Comparison of ENCODE assay signal across 7 mouse cellular contexts in genomic region chr11:76450202-76450561, GRCm38 (mm10). TPM values are rescaled to one million over a fixed set of nuclear protein-coding genes. Genes with fewer than 3 reads are reported as not detected.
DNase-seq lines count a peak whose midpoint lies in the region; ATAC-seq and TF ChIP-seq lines count a peak whose summit lies in the region.

No protein-coding gene starts in this region.

- DNase-seq in lung, embryonic 14.5 days: no peak
- no peak for DNase-seq in lung, adult 2 months
- DNase-seq in limb, embryonic 11.5 days (ENCODE audit: low spot score): no peak
- DNase-seq in retina, postnatal 1 day: peak; percentile 59
- DNase-seq in kidney, adult 11 months: no peak

- H3K9me3 ChIP-seq in lung, embryonic 14.5 days (ENCODE audit: low read depth, low read length): no peaks in the 10 kb centered on the region
- H3K9me3 ChIP-seq in forebrain, embryonic 13.5 days (replicated peaks): no peaks in the 10 kb centered on the region
- no peaks in the 10 kb centered on the region for H3K9me3 ChIP-seq in limb, embryonic 11.5 days (ENCODE audit: control insufficient read depth, low read length)

- H3K27ac ChIP-seq in lung, embryonic 14.5 days (ENCODE audit: low read depth): peak overlapping the region; percentile 50; the same call in 1 of the 2 replicates
- H3K27ac ChIP-seq in forebrain, embryonic 13.5 days: peak overlapping the region; percentile 96
- peak overlapping the region; percentile 83 for H3K27ac ChIP-seq in limb, embryonic 11.5 days (replicated peaks; ENCODE audit: low read depth, low read length)

- peaks cover 52% of the 10 kb centered on the region for H3K36me3 ChIP-seq in lung, embryonic 14.5 days (ENCODE audit: insufficient read depth)
- peaks cover 58% of the 10 kb centered on the region for H3K36me3 ChIP-seq in forebrain, embryonic 13.5 days (ENCODE audit: poor library complexity, severe bottlenecking)
- peaks cover 8% of the 10 kb centered on the region for H3K36me3 ChIP-seq in limb, embryonic 11.5 days (ENCODE audit: control insufficient read depth, insufficient read depth, low read length)

- H3K4me3 ChIP-seq in lung, embryonic 14.5 days (ENCODE audit: low read depth, low read length): no peak overlapping the region
- no peak overlapping the region for H3K4me3 ChIP-seq in lung, adult 2 months (replicated peaks; ENCODE audit: extremely low read depth, low read depth, low read length)
- no peak overlapping the region for H3K4me3 ChIP-seq in forebrain, embryonic 13.5 days
- H3K4me3 ChIP-seq in limb, embryonic 11.5 days (ENCODE audit: low read depth, low read length): no peak overlapping the region

- TF ChIP-seq POLR2A in lung, adult 2 months (IDR thresholded peaks at IDR 0.05; ENCODE audit: borderline replicate concordance, extremely low read depth, low read depth, low read length): no peak

- no peak for TF ChIP-seq CTCF in lung, embryonic 14.5 days (IDR thresholded peaks at IDR 0.05; ENCODE audit: low read depth)
- no peak for TF ChIP-seq CTCF in lung, adult 2 months (IDR thresholded peaks at IDR 0.05; ENCODE audit: insufficient read depth, low read length)

- H3K27me3 ChIP-seq in lung, embryonic 14.5 days (ENCODE audit: insufficient read depth, low read length): no peaks in the 10 kb centered on the region
- H3K27me3 ChIP-seq in forebrain, embryonic 13.5 days: no peaks in the 10 kb centered on the region
- no peaks in the 10 kb centered on the region for H3K27me3 ChIP-seq in limb, embryonic 11.5 days (ENCODE audit: control insufficient read depth, insufficient read depth, low read length)

- ATAC-seq in lung, embryonic 14.5 days (ENCODE audit: insufficient read depth): no peak
- ATAC-seq in forebrain, embryonic 13.5 days: peak; percentile 84
- ATAC-seq in limb, embryonic 11.5 days (ENCODE audit: insufficient number of reproducible peaks, low FRiP score, low TSS enrichment, low read depth): no peak
- no peak for ATAC-seq in megakaryocyte-erythroid progenitor cell, adult 5-6 weeks (replicated peaks; ENCODE audit: low FRiP score, low TSS enrichment, poor library complexity, severe bottlenecking)

- no peak overlapping the region for H3K9ac ChIP-seq in lung, embryonic 14.5 days
- H3K9ac ChIP-seq in forebrain, embryonic 13.5 days: peak overlapping the region; percentile 57
- no peak overlapping the region for H3K9ac ChIP-seq in limb, embryonic 11.5 days (ENCODE audit: low read length)

- no peak overlapping the region for H3K4me2 ChIP-seq in lung, embryonic 14.5 days
- peak overlapping the region; percentile 27 for H3K4me2 ChIP-seq in forebrain, embryonic 13.5 days
- H3K4me2 ChIP-seq in limb, embryonic 11.5 days (ENCODE audit: low read depth, severe bottlenecking): no peak overlapping the region

- 37% methylated on average over 3 of the region's 3 CpGs for WGBS in lung, embryonic 14.5 days
- WGBS in lung, adult 2 months: 63% methylated on average over 3 of the region's 3 CpGs
- 5% methylated on average over 3 of the region's 3 CpGs for WGBS in forebrain, embryonic 13.5 days
- WGBS in limb, embryonic 11.5 days: 36% methylated on average over 3 of the region's 3 CpGs

- no peaks in the 10 kb centered on the region for H3K4me1 ChIP-seq in lung, embryonic 14.5 days (ENCODE audit: insufficient read depth)
- H3K4me1 ChIP-seq in lung, adult 2 months (ENCODE audit: control insufficient read depth, insufficient read depth, low read length): no peaks in the 10 kb centered on the region
- H3K4me1 ChIP-seq in forebrain, embryonic 13.5 days: peaks cover 56% of the 10 kb centered on the region
- H3K4me1 ChIP-seq in limb, embryonic 11.5 days (ENCODE audit: control insufficient read depth, insufficient read depth, low read length): peaks cover 51% of the 10 kb centered on the region

RNA-seq across cellular contexts. Expression of gene Timm22, which starts 43.4 kb away (rescaled TPM):
- polyA plus RNA-seq in lung, embryonic 14.5 days (2014; fragmentation: Nextera tagmentation; extraction: Ambion mirVana): 120 and 127 TPM in 2 replicates
- polyA plus RNA-seq in lung, adult 2 months (2012; rRNA removed): 9.8 and 10.5 TPM in 2 replicates
- 102 and 104 TPM in 2 replicates for polyA plus RNA-seq in forebrain, embryonic 13.5 days (2015; fragmentation: Nextera tagmentation; extraction: Ambion mirVana)
- 135 and 152 TPM in 2 replicates for polyA plus RNA-seq in limb, embryonic 11.5 days (2014; fragmentation: Nextera tagmentation; extraction: Ambion mirVana)
- 24.6 and 28.1 TPM in 2 replicates for total RNA-seq in megakaryocyte-erythroid progenitor cell, adult 5-6 weeks (2014; fragmentation: Nextera tagmentation)
- total RNA-seq in megakaryocyte-erythroid progenitor cell, adult 5-6 weeks (2017): 8.6 and 11.2 TPM in 2 replicates

RNA-seq across cellular contexts. Expression of gene Nxn, which starts 51.2 kb away (rescaled TPM):
- polyA plus RNA-seq in lung, embryonic 14.5 days (2014; fragmentation: Nextera tagmentation; extraction: Ambion mirVana): 29.8 and 31.5 TPM in 2 replicates
- 16.0 and 19.1 TPM in 2 replicates for polyA plus RNA-seq in lung, adult 2 months (2012; rRNA removed)
- polyA plus RNA-seq in forebrain, embryonic 13.5 days (2015; fragmentation: Nextera tagmentation; extraction: Ambion mirVana): 23.4 and 29.9 TPM in 2 replicates
- 45.7 and 57.3 TPM in 2 replicates for polyA plus RNA-seq in limb, embryonic 11.5 days (2014; fragmentation: Nextera tagmentation; extraction: Ambion mirVana)
- total RNA-seq in megakaryocyte-erythroid progenitor cell, adult 5-6 weeks (2014; fragmentation: Nextera tagmentation): 3.0 and 8.8 TPM in 2 replicates
- 4.0 and 4.5 TPM in 2 replicates for total RNA-seq in megakaryocyte-erythroid progenitor cell, adult 5-6 weeks (2017)
